Mouse (Mus musculus): ENCODE data around the gene Cpvl.
A peak's percentile ranks its signal among the peaks of the same experiment; 100 is the strongest.

The Cpvl gene

DNA sequence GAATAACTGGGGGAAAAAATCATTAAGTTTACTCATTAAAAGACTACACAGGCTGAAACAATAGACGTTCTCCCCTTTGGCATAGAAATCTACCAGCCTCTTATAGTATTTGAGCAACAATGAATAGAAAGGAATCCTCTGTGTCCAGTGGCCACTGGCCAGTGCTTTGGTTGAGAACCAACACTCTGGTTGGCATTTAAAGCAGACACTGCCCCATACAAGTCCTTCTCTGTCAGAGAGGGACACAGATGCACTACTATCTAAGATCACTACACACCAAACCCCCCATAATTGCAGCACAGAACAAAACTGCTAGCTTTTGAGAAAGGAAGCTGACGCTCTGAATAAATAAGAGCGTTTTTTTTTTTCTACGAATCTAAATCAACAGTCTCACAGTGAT is 93.5 kb downstream of the Cpvl start:
- DNase-seq (ENCODE audit: low spot score), result no peak

- no peak for DNase-seq (ENCODE audit: low spot score)
These were observed 94.0 kb downstream of the Cpvl start for GRCm38 (mm10) chr6:53884496-53884895.

- no peak for DNase-seq (ENCODE audit: low spot score)
These were observed 95.1 kb downstream of the Cpvl start for GRCm38 (mm10) chr6:53883405-53883804.

DNA sequence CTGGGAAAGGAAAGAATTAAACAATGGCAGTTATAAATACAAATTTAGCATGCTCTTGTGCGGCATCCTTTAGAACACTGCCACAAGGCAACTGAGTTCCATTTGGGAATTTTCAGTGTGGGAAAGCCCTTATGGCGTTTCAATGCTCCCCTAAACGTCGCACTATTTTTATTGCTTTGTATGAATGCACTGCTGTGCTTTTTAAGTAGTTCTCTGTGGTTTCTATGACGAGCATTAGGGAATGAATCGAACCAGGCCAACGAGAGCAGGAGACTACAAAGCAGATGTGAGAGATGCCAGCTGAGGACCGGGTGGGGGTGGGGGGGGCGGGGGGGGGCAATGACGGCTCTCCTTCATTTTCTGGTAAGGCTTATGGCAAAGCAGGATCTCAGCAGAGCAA is 96.8 kb downstream of the Cpvl start:
- DNase-seq (ENCODE audit: low spot score), result no peak

- DNase-seq (ENCODE audit: low spot score), result no peak
These were observed 97.2 kb downstream of the Cpvl start for GRCm38 (mm10) chr6:53881235-53881606.

GRCm38 (mm10) chr6:53880530-53881234 is 97.8 kb downstream of the Cpvl start:
- no peak for DNase-seq (ENCODE audit: low spot score)

DNA sequence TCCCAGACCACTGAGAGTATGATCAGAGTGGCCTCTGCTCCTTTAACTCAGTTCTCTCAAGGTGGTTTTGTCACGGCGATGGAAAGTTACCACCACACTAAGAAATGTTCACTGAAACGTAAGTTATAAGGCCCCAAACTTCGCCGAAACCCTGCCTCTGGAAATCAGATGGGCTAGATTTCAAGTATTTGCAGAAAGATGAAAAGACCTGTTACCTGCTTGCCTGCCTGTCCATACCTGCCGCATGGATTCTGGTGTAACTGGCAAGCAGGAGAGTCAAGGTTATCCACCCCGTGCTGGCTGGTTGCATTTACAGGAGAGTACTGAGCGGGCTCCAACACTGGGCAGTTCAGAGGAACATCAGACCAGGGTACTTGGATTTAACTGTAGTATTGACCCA is 98.9 kb downstream of the Cpvl start:
- no peak for DNase-seq (ENCODE audit: low spot score)

DNA sequence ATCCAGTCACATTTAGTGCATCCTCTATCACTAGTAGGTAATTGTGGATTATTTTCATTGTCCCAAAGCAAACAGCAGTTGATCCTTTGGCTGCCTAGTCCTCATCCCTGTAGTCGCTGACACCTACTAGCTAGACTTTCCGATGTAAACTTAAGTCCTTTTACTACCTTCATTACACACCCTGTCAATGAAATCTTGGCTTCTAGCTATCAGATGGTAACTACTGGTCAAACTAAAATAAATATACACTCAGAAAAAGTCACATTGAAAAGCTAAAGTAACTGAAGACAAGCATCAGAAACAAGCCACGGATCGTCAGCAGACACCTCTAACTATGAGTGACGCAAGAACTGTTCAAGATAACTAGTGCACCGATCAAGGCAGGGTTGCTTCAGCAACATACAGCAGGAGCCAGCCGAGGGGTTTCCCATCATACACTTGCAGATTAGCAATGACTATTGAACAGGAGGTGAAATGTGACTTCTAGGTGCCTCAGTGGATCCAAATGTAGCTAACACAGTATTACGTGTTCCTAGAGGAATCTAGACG is 103.5 kb downstream of the Cpvl start:
- DNase-seq (ENCODE audit: low spot score), result no peak

DNA sequence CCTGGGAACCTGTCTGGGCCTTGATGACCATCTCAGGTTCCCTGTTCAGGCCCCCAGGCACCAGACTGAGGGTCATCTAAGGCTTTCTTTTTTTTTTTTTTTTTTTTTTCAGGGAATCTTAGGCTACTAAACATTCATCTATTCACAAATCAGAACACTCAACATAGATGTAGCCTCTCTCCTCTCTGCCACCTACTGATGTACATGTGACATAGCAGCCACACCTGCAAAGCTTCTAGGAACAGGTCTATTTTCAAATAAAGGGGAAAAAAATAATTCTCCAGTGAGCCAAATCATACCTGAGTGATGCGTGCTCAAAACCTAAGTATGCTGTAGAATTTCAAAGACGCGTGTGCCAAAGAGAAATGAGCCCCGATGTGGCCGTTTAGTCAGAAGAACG is 106.6 kb downstream of the Cpvl start:
- DNase-seq (ENCODE audit: low spot score), result no peak

DNA sequence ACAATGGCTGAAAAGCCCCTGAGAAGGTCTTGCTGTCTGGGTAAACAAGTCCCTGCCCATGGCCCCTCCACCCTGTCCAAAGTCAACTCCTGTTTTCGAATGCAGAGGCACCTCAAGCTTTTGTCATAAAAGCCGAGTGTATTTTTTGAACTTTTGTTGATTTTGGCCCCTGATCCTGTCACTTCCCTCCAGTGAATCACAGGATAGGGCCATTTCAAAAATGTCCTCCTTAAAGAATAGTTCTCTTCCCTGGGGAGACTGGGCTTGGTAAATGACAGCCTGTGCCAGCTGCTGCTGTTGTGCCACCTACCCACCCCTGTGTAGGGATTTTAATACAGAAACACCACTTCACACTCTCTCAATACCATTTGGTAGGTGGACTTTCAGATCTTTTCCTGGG is 115.5 kb downstream of the Cpvl start:
- no peak for DNase-seq (ENCODE audit: low spot score)

DNA sequence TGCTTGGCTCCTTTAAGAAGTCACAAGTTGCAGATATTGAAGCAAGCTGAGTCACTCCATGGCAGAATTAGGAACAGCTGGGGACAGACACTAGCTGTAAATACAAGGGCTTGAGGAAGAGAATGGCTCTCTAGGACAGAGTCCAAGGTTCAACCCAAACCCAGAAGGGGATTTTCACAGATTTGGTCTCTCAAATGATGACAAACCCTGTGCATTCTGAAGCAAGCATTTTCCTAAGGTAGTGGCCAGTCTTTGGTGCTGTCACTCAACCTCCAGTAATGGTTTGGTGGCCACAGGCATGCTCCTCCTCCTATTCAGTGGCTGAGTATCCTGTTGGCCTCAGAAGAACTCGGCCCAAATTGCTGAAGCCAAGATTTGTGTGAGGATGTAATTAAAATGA is 119.4 kb downstream of the Cpvl start:
- no peak for DNase-seq (ENCODE audit: low spot score)

DNA sequence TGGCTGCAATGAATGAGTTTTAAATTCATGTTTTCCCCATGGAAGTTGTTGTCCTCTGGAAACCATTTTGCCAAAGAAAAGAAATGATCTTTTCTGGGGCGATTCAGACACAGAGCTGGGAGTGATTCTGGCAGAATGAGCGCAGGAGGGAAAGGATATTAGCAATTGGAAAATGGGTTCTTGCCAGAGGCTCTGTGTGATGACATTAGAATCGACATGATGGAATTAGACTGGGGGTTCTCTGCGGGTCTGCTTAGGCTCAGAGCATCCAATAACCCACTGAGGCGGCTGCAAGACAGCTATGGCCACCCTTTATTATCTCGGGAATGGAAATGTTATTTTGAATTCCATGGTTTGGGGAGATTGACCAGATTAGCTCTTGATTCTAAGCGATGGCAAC is 120.6 kb downstream of the Cpvl start:
- DNase-seq (ENCODE audit: low spot score), result no peak

DNA sequence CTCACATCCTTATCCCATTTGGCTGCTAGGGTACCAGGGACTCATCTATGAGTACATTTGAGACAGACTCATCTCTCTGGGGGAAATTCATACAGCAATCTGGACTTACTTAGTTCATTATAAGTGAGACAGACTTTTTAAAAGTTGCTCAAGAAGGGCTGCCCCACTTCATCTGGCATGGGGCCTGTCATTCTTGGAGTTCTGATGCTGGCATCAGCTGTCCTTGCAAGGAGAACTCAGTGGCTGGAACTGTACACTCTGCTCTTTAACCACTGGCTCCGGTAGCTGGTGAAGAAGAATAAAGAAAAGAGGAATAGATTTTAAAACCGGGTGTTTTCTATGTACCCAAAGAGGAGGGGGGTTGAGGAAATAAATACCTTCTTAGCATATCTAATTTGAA is 121.7 kb downstream of the Cpvl start:
- DNase-seq (ENCODE audit: low spot score), result no peak

GRCm38 (mm10) chr6:53854971-53855856 is 123.3 kb downstream of the Cpvl start:
- no peak for DNase-seq (ENCODE audit: low spot score)

- DNase-seq (ENCODE audit: low spot score), result no peak
These were observed 124.2 kb downstream of the Cpvl start for GRCm38 (mm10) chr6:53854226-53854625.

GRCm38 (mm10) chr6:53853546-53853945 is 124.9 kb downstream of the Cpvl start:
- no peak for DNase-seq (ENCODE audit: low spot score)

GRCm38 (mm10) chr6:53844626-53845025 is 133.8 kb downstream of the Cpvl start:
- DNase-seq (ENCODE audit: low spot score), result no peak

DNA sequence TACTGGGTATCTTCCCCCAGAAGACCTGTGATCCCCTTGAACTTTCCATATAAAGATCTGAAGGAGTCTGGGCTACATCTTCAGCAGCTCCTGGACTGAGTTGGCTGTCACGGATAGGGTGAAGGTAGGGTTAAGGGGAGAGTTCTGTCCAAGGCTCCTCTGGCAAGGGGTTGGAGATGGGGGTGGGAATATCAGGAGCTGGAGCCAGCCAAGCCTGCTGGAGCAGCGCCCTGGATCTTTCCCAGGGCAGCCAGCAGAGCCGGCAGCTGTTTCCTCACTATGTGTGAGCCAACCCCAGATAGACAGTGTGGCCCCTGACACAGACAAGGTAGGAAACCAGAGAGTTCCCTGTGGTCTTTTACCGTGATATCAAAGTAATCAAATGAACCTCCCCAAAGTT is 153.3 kb downstream of the Cpvl start:
- peak; percentile 36 for DNase-seq (ENCODE audit: low spot score)
